Mouse (Mus musculus): ENCODE measurements at regions not wholly inside any gene's neighbourhood (a gene's known extent, or its start where the extent isn't known, plus 50 kb on each side); places are given as distances from the start of the nearest gene placed in this dataset.

- H3K9ac ChIP-seq (replicated peaks; ENCODE audit: low read length): no peak overlapping the region
- WGBS: 100% methylated on average over 1 of the region's 1 CpGs
- ATAC-seq (replicated peaks; ENCODE audit: insufficient number of reproducible peaks, low FRiP score, low TSS enrichment, low read depth) (no peak), DNase-seq (ENCODE audit: low spot score) (no peak)
- no peaks in the 10 kb centered on the region for H3K36me3 ChIP-seq (replicated peaks; ENCODE audit: control insufficient read depth, insufficient read depth, low read depth, low read length)
- H3K4me1 ChIP-seq (ENCODE audit: control insufficient read depth, insufficient read depth, low read length): no peaks in the 10 kb centered on the region
- no peaks in the 10 kb centered on the region for H3K27me3 ChIP-seq (ENCODE audit: control insufficient read depth, insufficient read depth, low read length)
- no peaks in the 10 kb centered on the region for H3K9me3 ChIP-seq (replicated peaks; ENCODE audit: control insufficient read depth, low read length)
- H3K4me3 ChIP-seq (ENCODE audit: low read depth, low read length): no peak overlapping the region
- no peak overlapping the region for H3K27ac ChIP-seq (replicated peaks; ENCODE audit: low read depth, low read length)
- no peak overlapping the region for H3K4me2 ChIP-seq (ENCODE audit: low read depth, low read length)
Observed at GRCm38 (mm10) chr14:36618459-36619085, 350.0 kb downstream of the Ccser2 start.

- 69% methylated on average over 5 of the region's 5 CpGs for WGBS
- Histone ChIP-seq H3K4me2 (ENCODE audit: low read depth, low read length) (no peak overlapping the region), H3K9me3 (replicated peaks; ENCODE audit: control insufficient read depth, low read length) (no peaks in the 10 kb centered on the region), H3K4me1 (ENCODE audit: control insufficient read depth, insufficient read depth, low read length) (no peaks in the 10 kb centered on the region), H3K36me3 (replicated peaks; ENCODE audit: control insufficient read depth, insufficient read depth, low read depth, low read length) (no peaks in the 10 kb centered on the region), H3K4me3 (ENCODE audit: low read depth, low read length) (no peak overlapping the region), H3K27me3 (ENCODE audit: control insufficient read depth, insufficient read depth, low read length) (no peaks in the 10 kb centered on the region), H3K9ac (replicated peaks; ENCODE audit: low read length) (no peak overlapping the region), H3K27ac (replicated peaks; ENCODE audit: low read depth, low read length) (no peak overlapping the region)
- ATAC-seq (replicated peaks; ENCODE audit: insufficient number of reproducible peaks, low FRiP score, low TSS enrichment, low read depth) (no peak), DNase-seq (ENCODE audit: low spot score) (no peak)
Observed at GRCm38 (mm10) chr14:36617987-36618386, 350.6 kb downstream of the Ccser2 start.

- no peaks in the 10 kb centered on the region for H3K27me3 ChIP-seq (ENCODE audit: control insufficient read depth, insufficient read depth, low read length)
- H3K4me1 ChIP-seq (ENCODE audit: control insufficient read depth, insufficient read depth, low read length): no peaks in the 10 kb centered on the region
- ATAC-seq (replicated peaks; ENCODE audit: insufficient number of reproducible peaks, low FRiP score, low TSS enrichment, low read depth) (no peak), DNase-seq (ENCODE audit: low spot score) (no peak)
- no peak overlapping the region for H3K4me3 ChIP-seq (ENCODE audit: low read depth, low read length)
- 84% methylated on average over 3 of the region's 3 CpGs for WGBS
- H3K4me2 ChIP-seq (ENCODE audit: low read depth, low read length): no peak overlapping the region
- no peak overlapping the region for H3K27ac ChIP-seq (replicated peaks; ENCODE audit: low read depth, low read length)
- H3K9me3 ChIP-seq (replicated peaks; ENCODE audit: control insufficient read depth, low read length): no peaks in the 10 kb centered on the region
- H3K36me3 ChIP-seq (replicated peaks; ENCODE audit: control insufficient read depth, insufficient read depth, low read depth, low read length): no peaks in the 10 kb centered on the region
- H3K9ac ChIP-seq (replicated peaks; ENCODE audit: low read length): no peak overlapping the region
Observed at GRCm38 (mm10) chr14:36614926-36615325, 353.7 kb downstream of the Ccser2 start.

GRCm38 (mm10) chr14:36612860-36613259 is 355.7 kb downstream of the Ccser2 start:
- H3K27ac ChIP-seq (replicated peaks; ENCODE audit: low read depth, low read length): no peak overlapping the region
- no peak overlapping the region for H3K4me2 ChIP-seq (ENCODE audit: low read depth, low read length)
- WGBS: 85% methylated on average over 3 of the region's 3 CpGs
- H3K4me1 ChIP-seq (ENCODE audit: control insufficient read depth, insufficient read depth, low read length): no peaks in the 10 kb centered on the region
- DNase-seq (ENCODE audit: low spot score) (no peak), ATAC-seq (replicated peaks; ENCODE audit: insufficient number of reproducible peaks, low FRiP score, low TSS enrichment, low read depth) (no peak)
- H3K4me3 ChIP-seq (ENCODE audit: low read depth, low read length): no peak overlapping the region
- no peaks in the 10 kb centered on the region for H3K27me3 ChIP-seq (ENCODE audit: control insufficient read depth, insufficient read depth, low read length)
- H3K36me3 ChIP-seq (replicated peaks; ENCODE audit: control insufficient read depth, insufficient read depth, low read depth, low read length): no peaks in the 10 kb centered on the region
- no peaks in the 10 kb centered on the region for H3K9me3 ChIP-seq (replicated peaks; ENCODE audit: control insufficient read depth, low read length)
- no peak overlapping the region for H3K9ac ChIP-seq (replicated peaks; ENCODE audit: low read length)

- peak; percentile 50 for DNase-seq (ENCODE audit: low spot score)
- no peak overlapping the region for H3K27ac ChIP-seq (replicated peaks; ENCODE audit: low read depth, low read length)
- H3K4me2 ChIP-seq (ENCODE audit: low read depth, low read length): no peak overlapping the region
- H3K36me3 ChIP-seq (replicated peaks; ENCODE audit: control insufficient read depth, insufficient read depth, low read depth, low read length): no peaks in the 10 kb centered on the region
- H3K9me3 ChIP-seq (replicated peaks; ENCODE audit: control insufficient read depth, low read length): no peaks in the 10 kb centered on the region
- no peak for ATAC-seq (replicated peaks; ENCODE audit: insufficient number of reproducible peaks, low FRiP score, low TSS enrichment, low read depth)
- H3K4me1 ChIP-seq (ENCODE audit: control insufficient read depth, insufficient read depth, low read length): no peaks in the 10 kb centered on the region
- H3K4me3 ChIP-seq (ENCODE audit: low read depth, low read length): no peak overlapping the region
- WGBS: 47% methylated on average over 4 of the region's 4 CpGs
- no peak overlapping the region for H3K9ac ChIP-seq (replicated peaks; ENCODE audit: low read length)
- H3K27me3 ChIP-seq (ENCODE audit: control insufficient read depth, insufficient read depth, low read length): no peaks in the 10 kb centered on the region
Observed at GRCm38 (mm10) chr14:36584065-36584635, 384.4 kb downstream of the Ccser2 start.

- Histone ChIP-seq H3K27me3 (ENCODE audit: control insufficient read depth, insufficient read depth, low read length) (no peaks in the 10 kb centered on the region), H3K9me3 (replicated peaks; ENCODE audit: control insufficient read depth, low read length) (no peaks in the 10 kb centered on the region), H3K9ac (replicated peaks; ENCODE audit: low read length) (no peak overlapping the region), H3K4me3 (ENCODE audit: low read depth, low read length) (no peak overlapping the region), H3K36me3 (replicated peaks; ENCODE audit: control insufficient read depth, insufficient read depth, low read depth, low read length) (no peaks in the 10 kb centered on the region), H3K4me2 (ENCODE audit: low read depth, low read length) (no peak overlapping the region), H3K27ac (replicated peaks; ENCODE audit: low read depth, low read length) (no peak overlapping the region), H3K4me1 (ENCODE audit: control insufficient read depth, insufficient read depth, low read length) (no peaks in the 10 kb centered on the region)
- 60% methylated on average over 3 of the region's 3 CpGs for WGBS
- peak; percentile 18 for DNase-seq (ENCODE audit: low spot score)
- no peak for ATAC-seq (replicated peaks; ENCODE audit: insufficient number of reproducible peaks, low FRiP score, low TSS enrichment, low read depth)
Observed at GRCm38 (mm10) chr14:36583338-36584064, 385.1 kb downstream of the Ccser2 start.

- Histone ChIP-seq H3K4me1 (ENCODE audit: control insufficient read depth, insufficient read depth, low read length) (no peaks in the 10 kb centered on the region), H3K4me3 (ENCODE audit: low read depth, low read length) (no peak overlapping the region), H3K27me3 (ENCODE audit: control insufficient read depth, insufficient read depth, low read length) (no peaks in the 10 kb centered on the region), H3K9ac (replicated peaks; ENCODE audit: low read length) (no peak overlapping the region), H3K9me3 (replicated peaks; ENCODE audit: control insufficient read depth, low read length) (no peaks in the 10 kb centered on the region), H3K36me3 (replicated peaks; ENCODE audit: control insufficient read depth, insufficient read depth, low read depth, low read length) (no peaks in the 10 kb centered on the region), H3K27ac (replicated peaks; ENCODE audit: low read depth, low read length) (no peak overlapping the region), H3K4me2 (ENCODE audit: low read depth, low read length) (no peak overlapping the region)
- WGBS: 42% methylated on average over 3 of the region's 3 CpGs
- peak; percentile 13 for DNase-seq (ENCODE audit: low spot score)
- no peak for ATAC-seq (replicated peaks; ENCODE audit: insufficient number of reproducible peaks, low FRiP score, low TSS enrichment, low read depth)
Observed at GRCm38 (mm10) chr14:36563229-36563865, 405.2 kb downstream of the Ccser2 start.

- no peak overlapping the region for H3K4me2 ChIP-seq (ENCODE audit: low read depth, low read length)
- DNase-seq (ENCODE audit: low spot score) (peak; percentile 25), ATAC-seq (replicated peaks; ENCODE audit: insufficient number of reproducible peaks, low FRiP score, low TSS enrichment, low read depth) (no peak)
- 72% methylated on average over 5 of the region's 5 CpGs for WGBS
- no peaks in the 10 kb centered on the region for H3K4me1 ChIP-seq (ENCODE audit: control insufficient read depth, insufficient read depth, low read length)
- H3K9ac ChIP-seq (replicated peaks; ENCODE audit: low read length): no peak overlapping the region
- no peaks in the 10 kb centered on the region for H3K36me3 ChIP-seq (replicated peaks; ENCODE audit: control insufficient read depth, insufficient read depth, low read depth, low read length)
- no peaks in the 10 kb centered on the region for H3K27me3 ChIP-seq (ENCODE audit: control insufficient read depth, insufficient read depth, low read length)
- no peak overlapping the region for H3K27ac ChIP-seq (replicated peaks; ENCODE audit: low read depth, low read length)
- no peak overlapping the region for H3K4me3 ChIP-seq (ENCODE audit: low read depth, low read length)
- H3K9me3 ChIP-seq (replicated peaks; ENCODE audit: control insufficient read depth, low read length): no peaks in the 10 kb centered on the region
Observed at GRCm38 (mm10) chr14:36537402-36537801, 431.2 kb downstream of the Ccser2 start.
